Mouse (Mus musculus) neural tube, postnatal 0 days (tissue): ENCODE data around the gene B3gat3. TPM values are rescaled to one million over a fixed set of nuclear protein-coding genes. Genes with fewer than 3 reads are reported as not detected.

Source experiments
- polyA plus RNA-seq: library from polyadenylated mRNA; unstranded; fragments of >200 nt; fragmentation: Nextera tagmentation; extraction: Ambion mirVana; gene quantifications from 2 replicates; pipeline ENCODE4 v1.2.1, GENCODE M21; 2015

Gene B3gat3
- polyA plus RNA-seq = 83.2 and 86.3 TPM in 2 replicates

GRCm38 (mm10) chr19:8920073-8920736 is at the start of gene B3gat3:
Gene B3gat3, plus strand, starts transcription at chr19:8920374.

GRCm38 (mm10) chr19:8871267-8872186 is 48.6 kb upstream of the B3gat3 start, which contains the start of gene Ubxn1:
Gene Ubxn1, plus strand, starts transcription at chr19:8871496.

GRCm38 (mm10) chr19:8880311-8881033 is 39.7 kb upstream of the B3gat3 start, which contains the start of gene Uqcc3:
Gene Uqcc3, minus strand, starts transcription at chr19:8880923.

GRCm38 (mm10) chr19:8883616-8884015 is 36.6 kb upstream of the B3gat3 start, which contains the start of the genes Lbhd1 and Gm49403:
Gene Lbhd1, plus strand, starts transcription at chr19:8883732.
Gene Gm49403, plus strand, starts transcription at chr19:8883930.

GRCm38 (mm10) chr19:8888511-8889385 is 31.4 kb upstream of the B3gat3 start, which contains the start of the genes 1810009A15Rik and Gm49416:
Gene 1810009A15Rik, plus strand, starts transcription at chr19:8888853.
Gene Gm49416, plus strand, starts transcription at chr19:8888926.

GRCm38 (mm10) chr19:8892829-8893766 is 27.1 kb upstream of the B3gat3 start, which contains the start of gene Ints5:
Gene Ints5, plus strand, starts transcription at chr19:8893005.

GRCm38 (mm10) chr19:8897865-8898495 is 22.2 kb upstream of the B3gat3 start, which contains the start of gene Ganab:
Gene Ganab, plus strand, starts transcription at chr19:8898071.

GRCm38 (mm10) chr19:8929224-8930088 is 9.3 kb downstream of the B3gat3 start, which contains the start of the genes Rom1 and Eml3:
Gene Rom1, minus strand, starts transcription at chr19:8929356.
Gene Eml3, plus strand, starts transcription at chr19:8929552.

GRCm38 (mm10) chr19:8941515-8942217 is 21.5 kb downstream of the B3gat3 start, which contains the start of gene Mta2:
Gene Mta2, plus strand, starts transcription at chr19:8941875.

GRCm38 (mm10) chr19:8953135-8954039 is 33.2 kb downstream of the B3gat3 start, which contains the start of gene Tut1:
Gene Tut1, plus strand, starts transcription at chr19:8953847.

GRCm38 (mm10) chr19:8966590-8967372 is 46.6 kb downstream of the B3gat3 start, which contains the start of gene Eef1g:
Gene Eef1g, plus strand, starts transcription at chr19:8967041.

